14 mouse cellular contexts compared by ENCODE assay signal in genomic region chr11:60942263-60943015, GRCm38 (mm10). TPM values are rescaled to one million over a fixed set of nuclear protein-coding genes. Genes with fewer than 3 reads are reported as not detected.
A peak's percentile ranks its signal among the peaks of the same experiment; 100 is the strongest.
DNase-seq lines count a peak whose midpoint lies in the region; ATAC-seq and TF ChIP-seq lines count a peak whose summit lies in the region.
"Had no signal": no experiment of that assay in that cellular context is flagged by ENCODE, and none has a peak within 500 bp of the region (broad histone marks: within the 10 kb centered on the region; RNA-seq: fewer than 3 reads in every experiment).

No protein-coding gene starts in this region.

- intact Hi-C loops in left cerebral cortex, adult 2 months (cut with DNase I), result no loop called here

- peak overlapping the region; percentile 20; the same call in 1 of the 2 replicates for H3K4me3 ChIP-seq in heart, embryonic 10.5 days
- H3K4me3 ChIP-seq in kidney, embryonic 14.5 days (ENCODE audit: low read length), result no peak overlapping the region
- no peak overlapping the region for H3K4me3 ChIP-seq in kidney, postnatal 0 days (replicated peaks; ENCODE audit: low read depth, low read length)
- H3K4me3 ChIP-seq in left cerebral cortex, adult 2 months, result no peak overlapping the region
- H3K4me3 ChIP-seq: embryonic facial prominence, embryonic 12.5 days; limb, embryonic 13.5 days; neural tube, embryonic 15.5 days had no signal

- peak; percentile 18; the same call in 1 of the 2 replicates for ATAC-seq in kidney, embryonic 14.5 days (ENCODE audit: low FRiP score, low TSS enrichment)
- 0 out of 2 replicates have a peak, but pooled peaks have one; percentile 18 for ATAC-seq in kidney, postnatal 0 days (replicated peaks; ENCODE audit: low FRiP score, low read depth)
- peak; percentile 17; the same call in 1 of the 2 replicates for ATAC-seq in megakaryocyte progenitor cell, adult 5-6 weeks (replicated peaks; ENCODE audit: poor library complexity)

- H3K9me3 ChIP-seq in heart, embryonic 10.5 days, result no peaks in the 10 kb centered on the region
- H3K9me3 ChIP-seq in kidney, embryonic 14.5 days (ENCODE audit: control insufficient read depth, low read length), result no peaks in the 10 kb centered on the region
- H3K9me3 ChIP-seq in kidney, postnatal 0 days (replicated peaks; ENCODE audit: low read length), result no peaks in the 10 kb centered on the region
- H3K9me3 ChIP-seq: embryonic facial prominence, embryonic 12.5 days; limb, embryonic 13.5 days; neural tube, embryonic 15.5 days had no signal

- H3K27me3 ChIP-seq in heart, embryonic 10.5 days (ENCODE audit: insufficient read depth, poor library complexity, severe bottlenecking), result no peaks in the 10 kb centered on the region
- no peaks in the 10 kb centered on the region for H3K27me3 ChIP-seq in kidney, embryonic 14.5 days (ENCODE audit: control insufficient read depth, insufficient read depth, low read length)
- no peaks in the 10 kb centered on the region for H3K27me3 ChIP-seq in kidney, postnatal 0 days (ENCODE audit: insufficient read depth, low read length)
- H3K27me3 ChIP-seq: embryonic facial prominence, embryonic 12.5 days; limb, embryonic 13.5 days; neural tube, embryonic 15.5 days had no signal

- peaks cover 51% of the 10 kb centered on the region for H3K4me1 ChIP-seq in heart, embryonic 10.5 days
- peaks cover 15% of the 10 kb centered on the region for H3K4me1 ChIP-seq in kidney, embryonic 14.5 days (ENCODE audit: control insufficient read depth, insufficient read depth, low read length)
- peaks cover 27% of the 10 kb centered on the region for H3K4me1 ChIP-seq in kidney, postnatal 0 days (replicated peaks; ENCODE audit: insufficient read depth, low read length)

- no peak overlapping the region for H3K4me2 ChIP-seq in kidney, embryonic 14.5 days (replicated peaks; ENCODE audit: low read depth, low read length)
- H3K4me2 ChIP-seq in kidney, postnatal 0 days (ENCODE audit: low read length), result no peak overlapping the region
- H3K4me2 ChIP-seq: embryonic facial prominence, embryonic 12.5 days; limb, embryonic 13.5 days; neural tube, embryonic 15.5 days had no signal

- 68% methylated on average over 9 of the region's 9 CpGs for WGBS in heart, embryonic 10.5 days
- WGBS in kidney, embryonic 14.5 days, result 88% methylated on average over 9 of the region's 9 CpGs
- WGBS in kidney, postnatal 0 days, result 81% methylated on average over 9 of the region's 9 CpGs

- peak overlapping the region; percentile 81 for H3K27ac ChIP-seq in heart, embryonic 10.5 days
- no peak overlapping the region for H3K27ac ChIP-seq in kidney, embryonic 14.5 days (ENCODE audit: low read depth, low read length)
- peak overlapping the region; percentile 88 for H3K27ac ChIP-seq in kidney, postnatal 0 days
- no peak overlapping the region for H3K27ac ChIP-seq in left cerebral cortex, adult 2 months
- H3K27ac ChIP-seq: embryonic facial prominence, embryonic 12.5 days; limb, embryonic 13.5 days; neural tube, embryonic 15.5 days had no signal

- peaks cover 54% of the 10 kb centered on the region for H3K36me3 ChIP-seq in heart, embryonic 10.5 days
- H3K36me3 ChIP-seq in kidney, embryonic 14.5 days (ENCODE audit: control insufficient read depth, insufficient read depth, low read length), result peaks cover 56% of the 10 kb centered on the region
- H3K36me3 ChIP-seq in kidney, postnatal 0 days (ENCODE audit: insufficient read depth, low read length), result peaks cover 42% of the 10 kb centered on the region

- TF ChIP-seq CTCF in kidney, postnatal 0 days (IDR thresholded peaks at IDR 0.05; ENCODE audit: low read depth), result no peak
- TF ChIP-seq CTCF in left cerebral cortex, adult 2 months (IDR thresholded peaks at IDR 0.05), result no peak

- DNase-seq in heart, embryonic 10.5 days (ENCODE audit: low spot score), result peak; percentile 88
- no peak for DNase-seq in heart, adult 8-10 months (ENCODE audit: low spot score)
- no peak for DNase-seq in kidney, adult 18-20 months
- no peak for DNase-seq in kidney, postnatal 0 days (ENCODE audit: low spot score)
- no peak for DNase-seq in B cell, adult 2 months
- DNase-seq in left cerebral cortex, adult 2 months (ENCODE audit: extremely low spot score in 1 of 2, low spot score in 2 of 2), result no peak
- DNase-seq: cerebellum, adult 9-10 months; lung, postnatal 4 days; thymus, adult 2 months had no signal

- H3K9ac ChIP-seq in kidney, embryonic 14.5 days (ENCODE audit: low read depth, low read length), result no peak overlapping the region
- H3K9ac ChIP-seq in kidney, postnatal 0 days (ENCODE audit: low read depth, low read length), result no peak overlapping the region
- H3K9ac ChIP-seq: embryonic facial prominence, embryonic 12.5 days; limb, embryonic 13.5 days; neural tube, embryonic 15.5 days had no signal

RNA-seq across cellular contexts. Expression of gene Map2k3, which starts 10.6 kb away (rescaled TPM):
- 86.5 and 91.3 TPM in 2 replicates for polyA plus RNA-seq in heart, embryonic 10.5 days (2016; fragmentation: Nextera tagmentation; extraction: Ambion mirVana)
- total RNA-seq in heart, adult 8-10 months (2022), result 10 to 100 TPM; 74.6 to 80.8 (median 77.0) TPM
- polyA plus RNA-seq in kidney, embryonic 14.5 days (2014; fragmentation: Nextera tagmentation; extraction: Ambion mirVana), result 69.0 and 106 TPM in 2 replicates
- 83.5 and 90.1 TPM in 2 replicates for polyA plus RNA-seq in kidney, postnatal 0 days (2015; fragmentation: Nextera tagmentation; extraction: Ambion mirVana)
- 29.9 and 32.7 TPM in 2 replicates for total RNA-seq in megakaryocyte progenitor cell, adult 5-6 weeks (2015)
- 13.5 and 17.5 TPM in 2 replicates for total RNA-seq in megakaryocyte progenitor cell, adult 5-6 weeks (2017)
- 10 to 100 TPM; 18.4 to 23.6 TPM for total RNA-seq in left cerebral cortex, adult 2 months (2021)

RNA-seq across cellular contexts. Expression of gene Natd1, which starts 27.9 kb away (rescaled TPM):
- 25.5 and 28.6 TPM in 2 replicates for polyA plus RNA-seq in heart, embryonic 10.5 days (2016; fragmentation: Nextera tagmentation; extraction: Ambion mirVana)
- 10 to 100 TPM in 2 of 4 experiments, 1 to 10 TPM in 2; 8.6 to 15.0 (median 11.0) TPM for total RNA-seq in heart, adult 8-10 months (2022)
- polyA plus RNA-seq in kidney, embryonic 14.5 days (2014; fragmentation: Nextera tagmentation; extraction: Ambion mirVana), result 15.7 and 25.0 TPM in 2 replicates
- polyA plus RNA-seq in kidney, postnatal 0 days (2015; fragmentation: Nextera tagmentation; extraction: Ambion mirVana), result 20.7 and 21.1 TPM in 2 replicates
- total RNA-seq in megakaryocyte progenitor cell, adult 5-6 weeks (2015), result 2.2 and 2.3 TPM in 2 replicates
- 0.67 and 0.98 TPM in 2 replicates for total RNA-seq in megakaryocyte progenitor cell, adult 5-6 weeks (2017)
- 10 to 100 TPM; 10.1 to 11.3 TPM for total RNA-seq in left cerebral cortex, adult 2 months (2021)

Comparison
In these comparisons a context has a peak if more than half of its experiments do, and no peak if none do; other contexts are left out.
1. H3K27ac ChIP-seq: peak in heart, embryonic 10.5 days (single experiment) and kidney, postnatal 0 days (single experiment); none in kidney, embryonic 14.5 days (single experiment) and left cerebral cortex, adult 2 months (single experiment).
2. Peak in every context shown above with its lines, with median percentiles within 50 percentile points of each other: ATAC-seq.